Mouse (Mus musculus) spleen, embryonic (tissue): ENCODE data around the gene Skil.

ENCODE experiments used
- CTCF ChIA-PET: fragments of 350-600 bp; sonication (Branson Sonifier 250); formaldehyde crosslinking; loops from one replicate; lab custom pipeline; 2022; lab: Charles Lee

The Skil gene

DNA sequence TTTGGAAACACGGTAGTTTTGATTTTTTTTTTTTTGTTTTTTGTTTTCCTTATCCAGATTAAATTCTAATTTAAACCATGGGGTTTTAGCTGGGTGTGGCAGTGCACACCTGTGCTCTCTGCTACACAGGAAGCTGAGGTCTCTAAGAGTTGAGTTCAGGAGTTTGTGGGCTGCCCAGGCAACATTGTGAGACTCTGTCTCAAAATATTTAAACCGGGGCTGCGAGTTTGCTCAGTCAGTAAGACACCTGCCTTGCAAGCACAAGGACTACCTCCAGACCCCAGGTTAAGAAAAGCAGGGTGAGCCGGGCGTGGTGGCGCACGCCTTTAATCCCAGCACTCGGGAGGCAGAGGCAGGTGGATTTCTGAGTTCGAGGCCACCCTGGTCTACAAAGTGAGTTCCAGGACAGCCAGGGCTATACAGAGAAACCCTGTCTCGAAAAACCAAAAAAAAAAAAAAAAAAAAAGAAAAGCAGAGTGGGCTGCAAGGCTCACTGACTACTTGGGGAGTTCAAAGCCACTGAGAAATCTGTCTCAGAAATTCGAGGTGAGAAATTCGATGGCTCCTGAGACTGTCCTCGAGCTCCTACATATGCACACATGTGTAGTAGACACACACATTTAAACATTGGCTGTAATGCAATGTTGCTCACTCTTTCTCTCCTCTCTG is 11.9 kb upstream of the Skil start:
- CTCF ChIA-PET, result interaction anchor here (0.7 kb wide), 1 partner anchor 56 kb away, joined by 3 read pairs; no protein-coding TSS in a partner anchor

GRCm38 (mm10) chr3:31083507-31084245 is 11.2 kb upstream of the Skil start:
- CTCF ChIA-PET, result no interaction called here

DNA sequence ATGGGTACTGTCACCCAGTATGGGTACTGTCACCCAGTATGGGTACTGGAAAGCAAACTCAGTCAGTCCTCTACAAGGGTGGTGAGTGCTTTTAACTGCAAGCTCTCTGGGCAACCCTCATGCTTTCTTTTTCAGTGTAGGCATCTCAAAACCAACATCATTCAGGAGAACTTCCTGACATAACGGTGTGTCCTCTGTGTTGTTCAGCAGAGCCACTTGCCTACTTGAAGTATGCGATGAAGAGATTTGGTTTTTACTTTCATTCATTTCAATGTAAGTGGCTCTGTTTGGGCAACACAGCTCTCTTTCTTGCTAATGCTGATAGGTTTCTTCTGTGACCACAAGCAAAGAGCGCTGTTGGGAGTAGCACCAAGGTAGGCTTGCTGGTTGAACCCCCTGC is 9.9 kb upstream of the Skil start:
- CTCF ChIA-PET, result no interaction called here

GRCm38 (mm10) chr3:31088789-31089775 is 5.8 kb upstream of the Skil start:
- CTCF ChIA-PET, result no interaction called here

DNA sequence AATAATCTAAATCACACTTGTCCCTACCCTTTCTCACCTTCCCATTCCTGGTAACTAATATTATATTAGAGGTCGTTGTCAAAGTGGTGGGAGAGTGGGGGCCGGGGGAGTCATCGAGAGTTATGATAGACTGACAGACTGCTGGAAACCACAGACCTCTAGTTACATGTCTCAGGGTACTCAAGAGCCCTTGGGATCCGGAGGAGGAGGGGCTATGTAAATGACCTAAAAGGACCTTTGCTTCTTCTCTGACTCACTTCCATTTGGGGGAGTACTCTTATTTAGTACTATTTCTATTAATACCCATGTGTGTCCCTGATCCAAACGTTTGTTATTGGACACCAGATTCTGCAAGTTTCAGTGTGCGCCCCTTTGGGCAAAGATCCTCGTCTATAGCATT is 4.9 kb upstream of the Skil start:
- CTCF ChIA-PET, result no interaction called here

DNA sequence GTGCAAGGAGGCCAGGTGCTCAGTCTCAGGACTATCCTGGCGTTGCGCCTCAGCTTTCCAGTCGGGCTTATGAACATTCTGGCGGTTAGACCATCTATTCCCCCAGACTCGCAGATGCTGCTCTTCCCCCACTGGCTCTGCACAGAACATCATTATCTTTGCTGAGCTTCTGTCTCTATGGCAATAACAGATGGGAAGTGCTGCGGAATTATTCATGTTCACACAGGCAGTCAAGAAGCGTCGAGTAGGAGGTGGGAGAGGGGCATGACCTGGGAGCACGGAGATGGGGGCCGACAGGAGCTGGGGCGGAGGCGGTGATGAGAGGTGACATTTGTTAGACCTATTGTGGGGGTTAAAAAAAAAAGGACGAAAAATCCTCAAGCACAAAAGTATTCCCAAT is 1.7 kb upstream of the Skil start:
- CTCF ChIA-PET, result no interaction called here

- CTCF ChIA-PET, result interaction anchor here (0.7 kb wide), 1 partner anchor 19 kb away, joined by 3 read pairs; no protein-coding TSS in a partner anchor
These were observed 1.1 kb upstream of the Skil start for GRCm38 (mm10) chr3:31093627-31094351.

GRCm38 (mm10) chr3:31095179-31095490 is 277 bp downstream of the Skil start:
- CTCF ChIA-PET, result interaction anchor here (1.1 kb wide), 1 partner anchor 451 kb away, joined by 4 read pairs; the partner anchor contains the start of gene Lrriq4

DNA sequence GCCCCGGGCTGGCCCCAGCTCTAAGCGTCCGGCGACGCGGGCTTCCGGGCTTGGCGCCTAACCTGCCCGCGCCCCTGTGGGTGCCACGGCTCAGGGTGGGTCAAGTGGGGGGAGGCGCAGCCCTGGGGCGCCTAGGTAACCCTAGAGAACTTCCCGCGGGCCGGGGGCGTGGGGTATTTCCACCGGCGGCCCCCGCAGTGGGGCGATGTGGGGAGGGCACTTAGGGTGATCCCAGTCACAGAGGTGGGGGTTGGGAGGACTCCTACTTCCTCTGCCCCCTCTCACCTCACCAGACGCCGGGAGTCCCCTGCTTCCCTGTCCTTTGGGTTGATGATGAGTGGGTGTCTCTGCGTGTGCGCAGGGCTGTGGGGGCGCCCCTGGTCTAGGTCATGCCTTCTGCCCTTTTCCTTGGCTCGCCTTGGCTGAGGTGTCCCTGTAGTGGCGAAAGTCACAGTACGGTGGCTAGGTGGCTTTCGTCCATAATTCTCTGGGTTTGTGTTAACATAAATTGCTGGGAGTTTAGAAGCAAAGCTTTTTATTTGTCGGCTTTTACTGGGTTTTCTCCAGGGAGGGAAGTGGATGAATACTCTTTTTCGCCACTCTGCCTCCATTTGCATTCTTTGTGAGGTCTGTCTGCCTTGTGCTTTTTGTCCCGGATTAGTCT is 765 bp downstream of the Skil start:
- CTCF ChIA-PET, result interaction anchor here (0.7 to 1.1 kb wide), 2 partner anchors 38 to 451 kb away, joined by 4 to 7 read pairs; partner anchors contain the start of gene Lrriq4

DNA sequence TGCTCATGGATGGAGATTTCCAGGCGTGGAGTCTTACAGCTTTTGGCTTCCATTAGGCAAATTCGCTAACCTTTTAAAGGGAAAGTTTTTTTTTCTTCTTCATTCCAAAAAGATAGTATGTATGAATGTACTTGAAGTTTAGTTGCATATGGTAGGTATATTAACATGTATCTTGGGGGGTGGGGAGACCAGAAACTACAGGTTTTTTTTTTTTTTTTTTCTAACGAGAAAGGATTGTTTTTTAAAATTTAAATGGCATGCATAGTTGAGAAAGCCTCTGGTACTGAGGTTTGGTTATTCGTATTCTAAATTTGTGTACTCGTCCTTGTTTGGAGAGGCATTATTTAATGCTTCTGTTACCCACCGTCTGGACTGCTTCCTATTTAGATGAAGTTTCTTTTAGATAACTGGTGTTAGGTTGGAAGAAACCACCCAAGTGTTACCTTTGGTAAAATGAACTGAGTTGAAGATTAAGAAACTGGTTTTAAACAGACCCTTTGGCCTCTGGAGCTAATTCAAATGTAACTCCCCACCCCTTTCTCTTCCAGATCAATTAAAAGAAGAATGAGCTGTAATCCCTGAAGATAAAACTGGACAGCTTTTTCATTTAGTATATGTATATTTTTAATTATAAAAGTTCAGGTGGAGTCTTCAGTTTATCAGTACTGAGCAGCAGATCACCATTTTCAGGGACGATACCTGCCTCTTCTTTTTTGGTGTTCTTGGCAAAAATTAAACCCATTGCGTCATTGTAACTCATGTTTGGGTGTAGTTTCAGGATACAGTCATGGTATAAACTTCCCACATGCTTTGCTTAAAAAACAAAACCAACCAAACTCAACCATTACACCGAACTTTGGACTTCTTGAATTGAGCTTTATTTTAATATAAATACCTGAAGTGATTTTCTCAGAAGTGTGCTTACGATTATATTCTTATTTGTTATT is 1.6 kb downstream of the Skil start:
- CTCF ChIA-PET, result interaction anchor here (0.7 to 1.4 kb wide), 2 partner anchors 10 to 37 kb away, joined by 3 to 7 read pairs; no protein-coding TSS in a partner anchor

DNA sequence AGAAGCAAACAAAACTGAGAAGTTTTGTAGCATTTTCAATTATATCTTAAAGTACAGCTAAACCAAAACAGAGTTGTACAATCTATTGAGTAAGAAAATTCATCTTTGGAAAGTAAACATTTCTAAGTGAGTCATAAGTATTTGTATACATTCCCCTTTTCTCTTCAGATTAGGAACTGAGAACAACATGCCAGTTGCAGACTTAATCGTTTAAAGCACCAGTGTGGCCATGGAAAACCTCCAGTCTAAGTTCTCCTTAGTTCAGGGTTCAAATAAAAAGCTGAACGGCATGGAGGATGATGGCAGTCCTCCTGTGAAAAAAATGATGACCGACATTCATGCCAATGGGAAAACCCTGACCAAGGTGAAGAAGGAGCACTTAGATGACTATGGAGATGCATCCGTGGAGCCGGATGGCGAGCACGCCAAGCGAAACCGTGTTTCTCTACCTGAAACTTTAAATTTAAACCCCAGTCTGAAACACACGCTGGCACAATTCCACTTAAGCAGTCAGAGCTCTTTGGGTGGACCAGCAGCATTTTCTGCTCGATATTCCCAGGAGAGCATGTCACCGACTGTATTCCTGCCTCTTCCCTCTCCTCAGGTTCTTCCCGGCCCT is 2.4 kb downstream of the Skil start:
- CTCF ChIA-PET, result interaction anchor here (0.5 to 1.4 kb wide), 2 partner anchors 11 to 24 kb away, joined by 3 to 5 read pairs; no protein-coding TSS in a partner anchor

- CTCF ChIA-PET, result interaction anchor here (0.5 to 1.4 kb wide), 2 partner anchors 11 to 23 kb away, joined by 3 to 5 read pairs; no protein-coding TSS in a partner anchor
These were observed 3.1 kb downstream of the Skil start for GRCm38 (mm10) chr3:31097976-31098375.

GRCm38 (mm10) chr3:31098556-31098955 is 3.7 kb downstream of the Skil start:
- CTCF ChIA-PET, result no interaction called here

DNA sequence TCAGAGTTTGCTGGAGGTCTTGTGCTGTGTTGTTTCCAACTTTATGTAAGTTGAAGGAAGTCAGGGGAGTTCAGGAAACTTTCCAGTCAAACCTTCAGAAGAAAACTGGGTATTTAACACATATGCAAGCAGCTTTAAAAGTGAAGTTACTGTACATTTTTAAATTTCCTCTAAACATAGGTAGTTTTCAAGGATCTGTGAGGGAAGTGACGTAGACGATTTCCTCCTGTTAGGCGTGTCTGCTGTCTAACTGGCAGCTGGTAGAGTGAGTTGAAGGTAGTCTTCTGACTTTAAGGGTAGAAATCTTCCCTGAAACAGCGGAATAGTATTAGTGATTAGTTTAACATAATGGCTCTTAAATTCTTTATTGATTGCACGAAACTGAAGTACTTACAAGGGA is 5.2 kb downstream of the Skil start:
- CTCF ChIA-PET, result no interaction called here

GRCm38 (mm10) chr3:31100802-31101201 is 5.9 kb downstream of the Skil start:
- CTCF ChIA-PET, result no interaction called here

DNA sequence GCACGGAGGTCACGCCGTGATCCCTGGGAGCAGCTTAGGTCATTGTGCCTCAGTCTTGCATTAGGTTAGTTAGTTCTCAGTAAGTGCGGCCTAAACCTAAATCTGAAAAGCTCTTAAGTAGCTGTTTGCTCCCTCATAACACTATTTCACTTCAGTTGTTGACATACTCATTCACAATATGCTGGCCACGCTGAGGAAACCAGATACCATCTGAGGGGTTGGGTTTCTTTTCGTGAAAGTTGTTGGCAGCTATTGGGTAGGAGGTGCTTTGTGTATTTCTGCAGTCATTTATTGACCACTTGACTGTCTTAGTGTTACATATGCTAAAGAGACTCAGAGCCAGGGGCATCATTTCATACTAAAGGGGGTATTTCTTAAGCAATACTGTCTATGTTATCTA is 10.1 kb downstream of the Skil start:
- CTCF ChIA-PET, result no interaction called here

- CTCF ChIA-PET, result no interaction called here
These were observed 11.7 kb downstream of the Skil start for GRCm38 (mm10) chr3:31106597-31106996.

- CTCF ChIA-PET, result no interaction called here
These were observed 12.8 kb downstream of the Skil start for GRCm38 (mm10) chr3:31107674-31108073.

GRCm38 (mm10) chr3:31109108-31109507 is 14.2 kb downstream of the Skil start:
- CTCF ChIA-PET, result interaction anchor here (1.2 kb wide), 1 partner anchor 53 kb away, joined by 3 read pairs; no protein-coding TSS in a partner anchor
